Mouse (Mus musculus): ENCODE measurements around the gene Ccdc60. TPM values are rescaled to one million over a fixed set of nuclear protein-coding genes. Genes with fewer than 3 reads are reported as not detected.

The Ccdc60 gene
- polyA plus RNA-seq, 1 experiment from 2014 or later = 2.0 TPM

GRCm38 (mm10) chr5:116194499-116194898, 94.3 kb downstream of the Ccdc60 start:
- H3K9ac ChIP-seq (ENCODE audit: low read length) = no peak overlapping the region
- ATAC-seq (replicated peaks; ENCODE audit: low FRiP score, low TSS enrichment, low read depth) = no peak
- no peak overlapping the region for H3K4me2 ChIP-seq (ENCODE audit: low read length)
- no peaks in the 10 kb centered on the region for H3K36me3 ChIP-seq (ENCODE audit: control insufficient read depth, insufficient read depth, low read length)
- H3K27ac ChIP-seq (ENCODE audit: low read depth) = no peak overlapping the region
- no peak for DNase-seq (ENCODE audit: low spot score)
- 0 out of 2 replicates have a peak, but pooled peaks cover 3% of the 10 kb centered on the region for H3K9me3 ChIP-seq (ENCODE audit: control insufficient read depth, low read length)
- no peak overlapping the region for H3K4me3 ChIP-seq (ENCODE audit: low read depth, low read length)
- H3K4me1 ChIP-seq (replicated peaks; ENCODE audit: control insufficient read depth, insufficient read depth, low read length) = no peaks in the 10 kb centered on the region
- no peaks in the 10 kb centered on the region for H3K27me3 ChIP-seq (replicated peaks; ENCODE audit: control insufficient read depth, insufficient read depth, low read length)
- WGBS = 30% methylated on average over 11 of the region's 11 CpGs

GRCm38 (mm10) chr5:116192693-116193092, 96.1 kb downstream of the Ccdc60 start:
- H3K4me2 ChIP-seq (ENCODE audit: low read length) = no peak overlapping the region
- no peaks in the 10 kb centered on the region for H3K36me3 ChIP-seq (ENCODE audit: control insufficient read depth, insufficient read depth, low read length)
- H3K9me3 ChIP-seq (ENCODE audit: control insufficient read depth, low read length) = no peaks in the 10 kb centered on the region
- no peak overlapping the region for H3K4me3 ChIP-seq (ENCODE audit: low read depth, low read length)
- DNase-seq (ENCODE audit: low spot score) (no peak), ATAC-seq (replicated peaks; ENCODE audit: low FRiP score, low TSS enrichment, low read depth) (no peak)
- no peaks in the 10 kb centered on the region for H3K27me3 ChIP-seq (replicated peaks; ENCODE audit: control insufficient read depth, insufficient read depth, low read length)
- 71% methylated on average over 9 of the region's 9 CpGs for WGBS
- no peak overlapping the region for H3K9ac ChIP-seq (ENCODE audit: low read length)
- no peak overlapping the region for H3K27ac ChIP-seq (ENCODE audit: low read depth)
- no peaks in the 10 kb centered on the region for H3K4me1 ChIP-seq (replicated peaks; ENCODE audit: control insufficient read depth, insufficient read depth, low read length)

GRCm38 (mm10) chr5:116191596-116191995, 97.2 kb downstream of the Ccdc60 start:
- Histone ChIP-seq H3K9ac (ENCODE audit: low read length) (no peak overlapping the region), H3K4me3 (ENCODE audit: low read depth, low read length) (no peak overlapping the region), H3K9me3 (ENCODE audit: control insufficient read depth, low read length) (no peaks in the 10 kb centered on the region), H3K27me3 (replicated peaks; ENCODE audit: control insufficient read depth, insufficient read depth, low read length) (no peaks in the 10 kb centered on the region), H3K36me3 (ENCODE audit: control insufficient read depth, insufficient read depth, low read length) (no peaks in the 10 kb centered on the region), H3K4me1 (replicated peaks; ENCODE audit: control insufficient read depth, insufficient read depth, low read length) (no peaks in the 10 kb centered on the region), H3K4me2 (ENCODE audit: low read length) (no peak overlapping the region), H3K27ac (ENCODE audit: low read depth) (no peak overlapping the region)
- no peak for DNase-seq (ENCODE audit: low spot score)
- no peak for ATAC-seq (replicated peaks; ENCODE audit: low FRiP score, low TSS enrichment, low read depth)
- WGBS = 93% methylated on average over 3 of the region's 3 CpGs

- Histone ChIP-seq H3K9me3 (ENCODE audit: control insufficient read depth, low read length) (no peaks in the 10 kb centered on the region), H3K27ac (ENCODE audit: low read depth) (no peak overlapping the region), H3K9ac (ENCODE audit: low read length) (no peak overlapping the region), H3K36me3 (ENCODE audit: control insufficient read depth, insufficient read depth, low read length) (no peaks in the 10 kb centered on the region), H3K4me2 (ENCODE audit: low read length) (no peak overlapping the region), H3K4me3 (ENCODE audit: low read depth, low read length) (no peak overlapping the region), H3K4me1 (replicated peaks; ENCODE audit: control insufficient read depth, insufficient read depth, low read length) (no peaks in the 10 kb centered on the region), H3K27me3 (replicated peaks; ENCODE audit: control insufficient read depth, insufficient read depth, low read length) (no peaks in the 10 kb centered on the region)
- ATAC-seq (replicated peaks; ENCODE audit: low FRiP score, low TSS enrichment, low read depth) (no peak), DNase-seq (ENCODE audit: low spot score) (no peak)
- 32% methylated on average over 6 of the region's 6 CpGs for WGBS
Measured at GRCm38 (mm10) chr5:116189818-116190217, 99.0 kb downstream of the Ccdc60 start.

GRCm38 (mm10) chr5:116180594-116180993, 108.2 kb downstream of the Ccdc60 start:
- Histone ChIP-seq H3K27me3 (replicated peaks; ENCODE audit: control insufficient read depth, insufficient read depth, low read length) (no peaks in the 10 kb centered on the region), H3K27ac (ENCODE audit: low read depth) (no peak overlapping the region), H3K4me1 (replicated peaks; ENCODE audit: control insufficient read depth, insufficient read depth, low read length) (no peaks in the 10 kb centered on the region; the same call in 1 of the 2 replicates), H3K4me2 (ENCODE audit: low read length) (0 out of 2 replicates have a peak overlapping the region, but pooled peaks have one; percentile 13), H3K9ac (ENCODE audit: low read length) (no peak overlapping the region), H3K4me3 (ENCODE audit: low read depth, low read length) (no peak overlapping the region), H3K36me3 (ENCODE audit: control insufficient read depth, insufficient read depth, low read length) (no peaks in the 10 kb centered on the region), H3K9me3 (ENCODE audit: control insufficient read depth, low read length) (no peaks in the 10 kb centered on the region)
- DNase-seq (ENCODE audit: low spot score) (no peak), ATAC-seq (replicated peaks; ENCODE audit: low FRiP score, low TSS enrichment, low read depth) (no peak)
- 15% methylated on average over 13 of the region's 13 CpGs for WGBS

GRCm38 (mm10) chr5:116171721-116172120, 117.1 kb downstream of the Ccdc60 start:
- ATAC-seq (replicated peaks; ENCODE audit: low FRiP score, low TSS enrichment, low read depth) (no peak), DNase-seq (ENCODE audit: low spot score) (no peak)
- Histone ChIP-seq H3K27me3 (replicated peaks; ENCODE audit: control insufficient read depth, insufficient read depth, low read length) (no peaks in the 10 kb centered on the region), H3K36me3 (ENCODE audit: control insufficient read depth, insufficient read depth, low read length) (no peaks in the 10 kb centered on the region), H3K27ac (ENCODE audit: low read depth) (no peak overlapping the region), H3K9ac (ENCODE audit: low read length) (no peak overlapping the region), H3K9me3 (ENCODE audit: control insufficient read depth, low read length) (no peaks in the 10 kb centered on the region), H3K4me1 (replicated peaks; ENCODE audit: control insufficient read depth, insufficient read depth, low read length) (no peaks in the 10 kb centered on the region), H3K4me3 (ENCODE audit: low read depth, low read length) (no peak overlapping the region), H3K4me2 (ENCODE audit: low read length) (no peak overlapping the region)
- WGBS = 93% methylated on average over 6 of the region's 6 CpGs

GRCm38 (mm10) chr5:116166965-116167364, 121.8 kb downstream of the Ccdc60 start:
- H3K4me2 ChIP-seq (ENCODE audit: low read length) = no peak overlapping the region
- no peaks in the 10 kb centered on the region for H3K9me3 ChIP-seq (ENCODE audit: control insufficient read depth, low read length)
- no peaks in the 10 kb centered on the region for H3K4me1 ChIP-seq (replicated peaks; ENCODE audit: control insufficient read depth, insufficient read depth, low read length)
- H3K27ac ChIP-seq (ENCODE audit: low read depth) = no peak overlapping the region
- DNase-seq (ENCODE audit: low spot score) = no peak
- WGBS = 63% methylated on average over 13 of the region's 13 CpGs
- H3K4me3 ChIP-seq (ENCODE audit: low read depth, low read length) = no peak overlapping the region
- no peak overlapping the region for H3K9ac ChIP-seq (ENCODE audit: low read length)
- ATAC-seq (replicated peaks; ENCODE audit: low FRiP score, low TSS enrichment, low read depth) = no peak
- no peaks in the 10 kb centered on the region for H3K36me3 ChIP-seq (ENCODE audit: control insufficient read depth, insufficient read depth, low read length)
- no peaks in the 10 kb centered on the region for H3K27me3 ChIP-seq (replicated peaks; ENCODE audit: control insufficient read depth, insufficient read depth, low read length)

GRCm38 (mm10) chr5:116165203-116165888, 123.4 kb downstream of the Ccdc60 start:
- H3K27me3 ChIP-seq (replicated peaks; ENCODE audit: control insufficient read depth, insufficient read depth, low read length) = no peaks in the 10 kb centered on the region
- no peak overlapping the region for H3K9ac ChIP-seq (ENCODE audit: low read length)
- H3K27ac ChIP-seq (ENCODE audit: low read depth) = no peak overlapping the region
- DNase-seq (ENCODE audit: low spot score) = no peak
- H3K36me3 ChIP-seq (ENCODE audit: control insufficient read depth, insufficient read depth, low read length) = no peaks in the 10 kb centered on the region
- no peaks in the 10 kb centered on the region for H3K4me1 ChIP-seq (replicated peaks; ENCODE audit: control insufficient read depth, insufficient read depth, low read length)
- 62% methylated on average over 11 of the region's 11 CpGs for WGBS
- H3K9me3 ChIP-seq (ENCODE audit: control insufficient read depth, low read length) = no peaks in the 10 kb centered on the region
- no peak overlapping the region for H3K4me3 ChIP-seq (ENCODE audit: low read depth, low read length)
- ATAC-seq (replicated peaks; ENCODE audit: low FRiP score, low TSS enrichment, low read depth) = no peak
- no peak overlapping the region for H3K4me2 ChIP-seq (ENCODE audit: low read length)

GRCm38 (mm10) chr5:116154811-116155210, 134.0 kb downstream of the Ccdc60 start:
- no peaks in the 10 kb centered on the region for H3K9me3 ChIP-seq (ENCODE audit: control insufficient read depth, low read length)
- no peaks in the 10 kb centered on the region for H3K4me1 ChIP-seq (replicated peaks; ENCODE audit: control insufficient read depth, insufficient read depth, low read length)
- no peak overlapping the region for H3K4me2 ChIP-seq (ENCODE audit: low read length)
- no peak overlapping the region for H3K27ac ChIP-seq (ENCODE audit: low read depth)
- WGBS = 17% methylated on average over 2 of the region's 2 CpGs
- ATAC-seq (replicated peaks; ENCODE audit: low FRiP score, low TSS enrichment, low read depth) (no peak), DNase-seq (ENCODE audit: low spot score) (no peak)
- no peak overlapping the region for H3K4me3 ChIP-seq (ENCODE audit: low read depth, low read length)
- no peak overlapping the region for H3K9ac ChIP-seq (ENCODE audit: low read length)
- no peaks in the 10 kb centered on the region for H3K36me3 ChIP-seq (ENCODE audit: control insufficient read depth, insufficient read depth, low read length)
- H3K27me3 ChIP-seq (replicated peaks; ENCODE audit: control insufficient read depth, insufficient read depth, low read length) = no peaks in the 10 kb centered on the region
